Mouse (Mus musculus) heart, postnatal 0 days (tissue): Measurements from ENCODE around the gene 1110032A03Rik. TPM values are rescaled to one million over a fixed set of nuclear protein-coding genes. Genes with fewer than 3 reads are reported as not detected.

ENCODE experiments used
- ATAC-seq: fragments of 200-750 bp; cut with Nextera tagmentation; 2 replicates; pipeline ENCODE4 v1.8.0; 2017; ENCODE audit warnings: low read depth, moderate number of reproducible peaks, moderate library complexity; ENCODE audit not compliant: insufficient read depth
- DNase-seq: peaks from one replicate; pipeline ENCODE4 v3.0.0-alpha.2; 2016; ENCODE audit warnings: low spot score
- H3K27ac ChIP-seq: fragments of 300-500 bp; sonication (generic); 2 replicates; pipeline ENCODE4 v1.5.1; 2014; ENCODE audit warnings: low read depth, mild to moderate bottlenecking
- H3K27me3 ChIP-seq: fragments of 300-500 bp; sonication (generic); 2 replicates; pipeline ENCODE4 v1.6.1; 2014; ENCODE audit warnings: low read length, mixed read lengths; ENCODE audit not compliant: control insufficient read depth, insufficient read depth
- H3K36me3 ChIP-seq: fragments of 300-500 bp; sonication (generic); replicated peaks from 2 replicates; pipeline ENCODE4 v1.6.1; 2014; ENCODE audit warnings: low read length, mixed read lengths; ENCODE audit not compliant: control insufficient read depth, insufficient read depth
- H3K4me1 ChIP-seq: fragments of 300-500 bp; sonication (generic); 2 replicates; pipeline ENCODE4 v1.6.1; 2014; ENCODE audit warnings: antibody characterized with exemption; ENCODE audit not compliant: control insufficient read depth, insufficient read depth
- H3K4me2 ChIP-seq: fragments of 300-500 bp; sonication (generic); 2 replicates; pipeline ENCODE4 v1.6.1; 2014; ENCODE audit warnings: low read depth, mild to moderate bottlenecking, low read length, moderate library complexity
- H3K4me3 ChIP-seq: fragments of 300-500 bp; sonication (generic); 2 replicates; pipeline ENCODE4 v1.5.1; 2014; ENCODE audit warnings: low read depth, low read length
- H3K9ac ChIP-seq: fragments of 300-500 bp; sonication (generic); replicated peaks from 2 replicates; pipeline ENCODE4 v1.6.1; 2014; ENCODE audit warnings: low read depth, low read length, mixed read lengths
- H3K9me3 ChIP-seq: fragments of 300-500 bp; sonication (generic); replicated peaks from 2 replicates; pipeline ENCODE4 v1.6.1; 2016; ENCODE audit warnings: low read length; ENCODE audit not compliant: control insufficient read depth
- CTCF ChIP-seq: IDR thresholded peaks from 2 replicates; pipeline ENCODE4 v1.5.1; 2016; ENCODE audit warnings: antibody characterized with exemption, control low read depth, low read depth
- EP300 ChIP-seq: IDR thresholded peaks from 2 replicates; pipeline ENCODE4 v1.6.1; 2016; ENCODE audit warnings: antibody characterized with exemption, low read depth
- WGBS: fragments of 180-500 bp; shearing (Covaris S2); extraction: QIAGEN DNeasy Blood & Tissue Kit; methylation state at CpG from one replicate; pipeline ENCODE4 v1.1.7; 2014; 5-methylcytosine and 5-hydroxymethylcytosine counted together
- polyA plus RNA-seq: library from polyadenylated mRNA; unstranded; fragments of >200 nt; fragmentation: Nextera tagmentation; extraction: Ambion mirVana; gene quantifications from 2 replicates; pipeline ENCODE4 v1.2.1, GENCODE M21; 2015
- total RNA-seq: library from RNA; depleted of rRNA; stranded (reverse); fragments of >200 nt; gene quantifications from 2 replicates; pipeline ENCODE4 v1.2.3, GENCODE M21; 2014; ENCODE audit warnings: low replicate concordance

The 1110032A03Rik gene
- total and polyA plus RNA-seq, 2 experiments from 2014 or later: 8.0 to 32.6 TPM

- no peaks in the 10 kb centered on the region for H3K4me1 ChIP-seq
- H3K27ac ChIP-seq: no peak overlapping the region
- peaks cover 46% of the 10 kb centered on the region for H3K36me3 ChIP-seq
- WGBS: 88% methylated on average over 3 of the region's 3 CpGs
- H3K9me3 ChIP-seq: no peaks in the 10 kb centered on the region
- TF ChIP-seq CTCF (no peak), EP300 (no peak)
- no peak overlapping the region for H3K4me2 ChIP-seq
- no peak overlapping the region for H3K9ac ChIP-seq
- no peak for DNase-seq
- H3K27me3 ChIP-seq: no peaks in the 10 kb centered on the region
- no peak overlapping the region for H3K4me3 ChIP-seq
- ATAC-seq: no peak
Observed at GRCm38 (mm10) chr9:50795266-50795665, 19.9 kb upstream of the 1110032A03Rik start.

- Histone ChIP-seq H3K9me3 (no peaks in the 10 kb centered on the region), H3K27ac (no peak overlapping the region), H3K9ac (no peak overlapping the region), H3K4me2 (no peak overlapping the region), H3K4me3 (no peak overlapping the region), H3K4me1 (no peaks in the 10 kb centered on the region), H3K27me3 (no peaks in the 10 kb centered on the region), H3K36me3 (peaks cover 74% of the 10 kb centered on the region)
- TF ChIP-seq EP300 (no peak), CTCF (peak; percentile 43)
- DNase-seq (no peak), ATAC-seq (no peak)
- 83% methylated on average over 2 of the region's 2 CpGs for WGBS
Observed at GRCm38 (mm10) chr9:50782155-50782554, 6.8 kb upstream of the 1110032A03Rik start.

- H3K4me2 ChIP-seq: peak overlapping the region; percentile 80
- TF ChIP-seq EP300: no peak
- TF ChIP-seq CTCF: no peak
- peak overlapping the region; percentile 92 for H3K4me3 ChIP-seq
- H3K9ac ChIP-seq: peak overlapping the region; percentile 84; the same call in 1 of the 2 replicates
- DNase-seq: no peak
- no peaks in the 10 kb centered on the region for H3K9me3 ChIP-seq
- no peak overlapping the region for H3K27ac ChIP-seq
- no peak for ATAC-seq
- no peaks in the 10 kb centered on the region for H3K27me3 ChIP-seq
- WGBS: 55% methylated on average over 11 of the region's 11 CpGs
- H3K4me1 ChIP-seq: peaks cover 14% of the 10 kb centered on the region; the same call in 1 of the 2 replicates
- H3K36me3 ChIP-seq: peaks cover 32% of the 10 kb centered on the region; the same call in 1 of the 2 replicates
Observed at GRCm38 (mm10) chr9:50776162-50776760, 941 bp upstream of the 1110032A03Rik start.

- Histone ChIP-seq H3K36me3 (peaks cover 30% of the 10 kb centered on the region; the same call in 1 of the 2 replicates), H3K4me2 (peak overlapping the region; percentile 80), H3K9me3 (no peaks in the 10 kb centered on the region), H3K4me3 (peak overlapping the region; percentile 92), H3K9ac (peak overlapping the region; percentile 84), H3K27ac (no peak overlapping the region), H3K4me1 (peaks cover 14% of the 10 kb centered on the region; the same call in 1 of the 2 replicates), H3K27me3 (no peaks in the 10 kb centered on the region)
- TF ChIP-seq CTCF (no peak), EP300 (no peak)
- no peak for DNase-seq
- ATAC-seq: peak; percentile 28; the same call in 1 of the 2 replicates
- WGBS: 0% methylated on average over 30 of the region's 30 CpGs
Observed at GRCm38 (mm10) chr9:50775662-50776126, 374 bp upstream of the 1110032A03Rik start.

- WGBS: 74% methylated on average over 4 of the region's 4 CpGs
- Histone ChIP-seq H3K9ac (0 out of 2 replicates have a peak overlapping the region, but pooled peaks have one; percentile 84), H3K9me3 (no peaks in the 10 kb centered on the region), H3K4me2 (peak overlapping the region; percentile 80), H3K4me3 (no peak overlapping the region), H3K27ac (no peak overlapping the region), H3K36me3 (peaks cover 16% of the 10 kb centered on the region; the same call in 1 of the 2 replicates), H3K27me3 (no peaks in the 10 kb centered on the region), H3K4me1 (peaks cover 21% of the 10 kb centered on the region; the same call in 1 of the 2 replicates)
- DNase-seq: no peak
- TF ChIP-seq EP300 (no peak), CTCF (no peak)
- no peak for ATAC-seq
Observed at GRCm38 (mm10) chr9:50774026-50774462, 1.3 kb downstream of the 1110032A03Rik start.

GRCm38 (mm10) chr9:50770011-50770410 is 5.3 kb downstream of the 1110032A03Rik start:
- Histone ChIP-seq H3K9ac (no peak overlapping the region), H3K27ac (no peak overlapping the region), H3K4me3 (no peak overlapping the region), H3K4me1 (peaks cover 23% of the 10 kb centered on the region), H3K4me2 (no peak overlapping the region), H3K36me3 (peaks cover 13% of the 10 kb centered on the region; the same call in 1 of the 2 replicates), H3K27me3 (no peaks in the 10 kb centered on the region), H3K9me3 (no peaks in the 10 kb centered on the region)
- 70% methylated on average over 2 of the region's 2 CpGs for WGBS
- no peak for ATAC-seq
- no peak for TF ChIP-seq EP300
- no peak for TF ChIP-seq CTCF
- DNase-seq: no peak
